Mouse (Mus musculus): ENCODE data around the gene Hmga1.

Hmga1 gene

GRCm38 (mm10) chr17:27577468-27577867 is 21.2 kb downstream of the Hmga1 start:
- in situ Hi-C loops (cut with MboI; ENCODE audit: unreplicated experiment in 2 of 2), result no loop called here

- in situ Hi-C loops (cut with MboI; ENCODE audit: unreplicated experiment in 2 of 2), result no loop called here
Observed at GRCm38 (mm10) chr17:27578487-27578886, 22.2 kb downstream of the Hmga1 start.

- in situ Hi-C loops (cut with MboI; ENCODE audit: unreplicated experiment in 2 of 2), result no loop called here
Observed at GRCm38 (mm10) chr17:27579816-27580215, 23.5 kb downstream of the Hmga1 start.

- in situ Hi-C loops (cut with MboI; ENCODE audit: unreplicated experiment in 2 of 2), result no loop called here
Observed at GRCm38 (mm10) chr17:27580392-27581068, 24.2 kb downstream of the Hmga1 start.

DNA sequence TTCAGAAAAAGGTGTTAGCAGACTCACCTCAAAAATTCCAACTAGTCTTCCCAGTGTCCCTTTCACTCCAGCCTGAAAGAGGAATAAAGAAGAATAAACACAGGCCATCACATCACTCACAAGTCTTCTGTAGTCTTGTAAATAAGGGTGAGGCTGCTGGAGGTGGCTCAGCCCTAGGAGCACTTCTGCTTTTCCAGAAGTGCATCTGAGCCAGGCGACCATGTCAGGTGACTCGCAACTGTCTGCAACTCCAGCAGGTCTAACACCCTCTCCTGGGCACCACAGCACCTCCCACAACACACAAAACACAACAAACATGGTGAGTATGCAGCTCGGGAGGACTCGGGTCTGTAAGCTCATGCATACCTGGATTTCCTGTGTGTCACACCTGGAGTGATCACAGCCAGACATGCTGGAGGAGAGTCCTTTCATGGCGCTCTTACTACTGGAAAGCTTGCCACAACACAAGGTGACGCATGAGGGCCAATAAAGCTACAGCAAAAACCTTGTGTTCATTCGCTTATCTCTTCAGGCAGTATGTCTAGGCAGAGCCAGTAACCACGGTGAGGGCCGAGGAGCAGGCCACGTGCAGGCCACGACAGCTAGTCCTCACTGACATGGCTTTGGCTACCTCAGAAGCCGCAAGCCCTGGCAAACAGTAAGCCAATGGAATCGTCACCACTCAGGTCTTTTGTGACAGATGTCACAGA is 27.0 kb downstream of the Hmga1 start:
- in situ Hi-C loops (cut with MboI; ENCODE audit: unreplicated experiment in 2 of 2), result no loop called here

DNA sequence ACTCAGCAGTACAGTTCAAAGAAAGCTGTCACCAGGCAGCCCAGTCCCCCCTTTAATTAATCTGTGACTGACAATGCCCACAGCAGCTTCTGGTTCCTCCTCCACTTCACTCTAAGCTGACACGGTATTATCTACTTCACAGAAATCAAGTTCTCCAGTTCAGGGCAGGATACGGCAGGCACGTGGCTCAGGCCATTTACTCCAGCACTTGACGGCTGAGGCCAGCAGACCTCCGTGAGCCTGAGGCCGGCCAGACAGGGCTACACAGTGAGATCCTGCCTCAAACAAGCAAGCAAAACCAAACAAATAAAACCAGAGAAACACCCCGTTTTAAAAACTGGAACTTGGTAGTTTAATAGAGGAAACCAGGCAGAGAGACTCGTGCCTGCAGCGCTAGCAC is 30.4 kb downstream of the Hmga1 start:
- in situ Hi-C loops (cut with MboI; ENCODE audit: unreplicated experiment in 2 of 2), result no loop called here

- in situ Hi-C loops (cut with MboI; ENCODE audit: unreplicated experiment in 2 of 2), result no loop called here
Observed at GRCm38 (mm10) chr17:27587252-27587651, 31.0 kb downstream of the Hmga1 start.

DNA sequence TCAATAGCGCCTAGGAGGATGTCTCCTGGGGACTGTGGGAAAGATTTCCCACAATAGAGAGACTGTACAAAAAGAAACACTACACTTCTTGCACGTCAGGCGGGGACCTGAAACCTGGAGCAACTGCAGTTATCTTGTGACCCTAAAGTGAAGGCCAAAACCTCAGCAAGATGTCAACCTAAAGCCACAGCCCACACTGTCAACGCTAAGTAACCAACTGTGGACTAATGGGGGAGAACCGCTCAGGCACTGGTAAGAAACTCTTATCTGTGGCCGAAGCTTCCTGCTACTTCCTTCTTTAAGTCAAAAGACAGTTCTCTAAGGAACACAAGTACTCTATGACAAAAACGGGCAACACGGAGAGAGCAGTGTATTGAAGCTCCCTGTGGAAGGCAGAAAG is 31.9 kb downstream of the Hmga1 start:
- in situ Hi-C loops (cut with MboI; ENCODE audit: unreplicated experiment in 2 of 2), result no loop called here

- in situ Hi-C loops (cut with MboI; ENCODE audit: unreplicated experiment in 2 of 2), result no loop called here
Observed at GRCm38 (mm10) chr17:27591826-27592564, 35.7 kb downstream of the Hmga1 start.

- in situ Hi-C loops (cut with MboI; ENCODE audit: unreplicated experiment in 2 of 2), result no loop called here
Observed at GRCm38 (mm10) chr17:27592565-27592910, 36.2 kb downstream of the Hmga1 start.

- in situ Hi-C loops (cut with MboI; ENCODE audit: unreplicated experiment in 2 of 2), result no loop called here
Observed at GRCm38 (mm10) chr17:27595659-27596375, 39.5 kb downstream of the Hmga1 start.

- in situ Hi-C loops (cut with MboI; ENCODE audit: unreplicated experiment in 2 of 2), result no loop called here
Observed at GRCm38 (mm10) chr17:27596376-27597190, 40.3 kb downstream of the Hmga1 start.

- in situ Hi-C loops (cut with MboI; ENCODE audit: unreplicated experiment in 2 of 2), result no loop called here
Observed at GRCm38 (mm10) chr17:27600286-27600685, 44.0 kb downstream of the Hmga1 start.

DNA sequence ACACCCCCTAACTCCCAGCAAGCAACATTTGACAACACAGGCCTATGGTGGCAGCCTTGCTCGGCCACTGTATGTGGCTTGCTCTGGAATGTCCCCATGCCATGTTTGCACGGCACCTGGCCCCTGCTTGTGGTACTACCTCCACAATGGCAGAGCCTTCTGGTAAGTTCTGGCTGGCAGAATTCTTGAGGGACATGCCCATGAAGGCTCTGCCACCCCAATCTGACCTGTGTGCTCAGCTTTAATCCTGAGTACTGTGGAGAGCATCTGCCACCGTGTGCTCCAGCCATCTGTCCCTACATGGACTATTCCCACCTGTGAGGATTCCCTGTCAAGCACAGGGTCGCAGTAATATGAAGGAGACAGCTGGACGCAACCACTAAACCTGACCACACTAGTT is 44.6 kb downstream of the Hmga1 start:
- in situ Hi-C loops (cut with MboI; ENCODE audit: unreplicated experiment in 2 of 2), result no loop called here

DNA sequence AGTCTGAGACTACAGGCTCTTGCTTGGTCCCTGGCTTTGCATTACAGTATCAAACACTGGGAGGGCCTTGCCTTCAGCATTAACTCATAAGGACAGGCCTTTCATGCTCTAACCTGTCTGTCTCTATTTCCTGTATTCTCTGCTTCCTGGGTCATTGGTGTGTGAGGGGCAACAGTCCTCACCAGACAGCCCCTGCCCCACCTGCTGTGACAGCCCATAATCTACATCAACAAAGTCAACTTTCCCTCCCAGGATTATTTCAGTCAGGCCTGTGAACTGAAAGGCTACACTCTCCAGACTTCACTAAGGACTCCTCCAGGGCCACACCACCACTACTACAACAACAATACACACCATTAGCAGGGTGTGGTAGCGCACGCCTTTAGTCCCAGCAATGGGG is 46.7 kb downstream of the Hmga1 start:
- in situ Hi-C loops (cut with MboI; ENCODE audit: unreplicated experiment in 2 of 2), result no loop called here

GRCm38 (mm10) chr17:27603522-27604234 is 47.4 kb downstream of the Hmga1 start:
- in situ Hi-C loops (cut with MboI; ENCODE audit: unreplicated experiment in 2 of 2), result no loop called here

DNA sequence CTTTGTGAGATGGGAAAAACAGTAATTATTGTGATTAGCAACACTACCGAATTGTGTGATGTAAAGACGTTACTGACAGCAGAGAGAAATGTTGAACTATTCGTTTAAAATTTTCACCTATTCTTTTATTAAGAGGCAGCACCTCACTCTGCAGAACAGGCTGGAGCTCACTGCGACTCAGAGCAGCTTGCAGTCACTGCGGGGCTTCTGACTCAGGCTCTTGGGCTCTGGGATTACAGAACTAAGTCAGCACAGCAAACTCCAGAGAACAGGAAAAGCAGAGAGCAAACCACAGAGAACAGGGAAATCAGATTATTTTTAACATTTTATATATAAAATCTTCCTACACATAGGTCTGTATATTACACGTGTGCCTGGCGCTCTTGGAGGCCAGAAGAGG is 53.3 kb downstream of the Hmga1 start:
- in situ Hi-C loops (cut with MboI; ENCODE audit: unreplicated experiment in 2 of 2), result no loop called here

DNA sequence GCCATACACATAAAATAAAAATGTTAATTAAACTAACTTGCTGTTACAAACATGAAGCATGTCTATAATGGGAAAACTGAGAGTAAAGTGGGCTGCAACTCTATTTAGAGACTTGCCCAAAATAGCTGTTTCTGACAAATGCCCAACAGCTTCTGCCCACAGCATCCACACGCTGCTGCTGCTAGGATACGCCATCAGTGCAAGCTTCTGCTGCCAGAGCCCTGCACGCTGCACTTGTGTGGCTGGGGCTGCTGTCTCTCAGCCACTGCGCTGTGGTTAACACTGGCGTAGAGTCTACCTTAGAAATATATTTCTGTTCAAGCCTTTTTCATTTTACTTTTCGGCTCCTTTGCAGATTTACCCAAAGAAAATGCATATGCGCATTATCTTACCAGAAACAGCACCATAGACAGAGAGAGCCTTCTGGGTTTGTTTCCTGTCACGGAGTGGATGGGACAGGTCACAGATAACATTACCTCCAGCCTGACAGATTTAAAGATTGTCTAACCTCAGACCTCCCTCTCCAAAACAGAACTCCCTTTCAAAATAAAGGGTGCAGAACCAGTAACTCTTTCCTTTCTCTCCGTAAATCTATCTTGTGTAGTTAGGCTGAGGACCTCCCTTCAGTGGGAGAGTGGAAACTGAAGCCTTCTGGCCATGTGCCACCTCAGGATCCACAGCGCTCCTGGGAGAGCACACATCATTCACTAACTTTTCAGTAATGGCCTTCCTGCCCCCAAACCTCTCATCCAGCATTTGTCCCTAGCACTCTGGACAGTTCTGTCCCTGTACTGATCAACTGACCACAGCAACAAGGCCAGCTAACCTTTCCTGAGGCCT is 54.6 kb downstream of the Hmga1 start:
- in situ Hi-C loops (cut with MboI; ENCODE audit: unreplicated experiment in 2 of 2), result no loop called here

DNA sequence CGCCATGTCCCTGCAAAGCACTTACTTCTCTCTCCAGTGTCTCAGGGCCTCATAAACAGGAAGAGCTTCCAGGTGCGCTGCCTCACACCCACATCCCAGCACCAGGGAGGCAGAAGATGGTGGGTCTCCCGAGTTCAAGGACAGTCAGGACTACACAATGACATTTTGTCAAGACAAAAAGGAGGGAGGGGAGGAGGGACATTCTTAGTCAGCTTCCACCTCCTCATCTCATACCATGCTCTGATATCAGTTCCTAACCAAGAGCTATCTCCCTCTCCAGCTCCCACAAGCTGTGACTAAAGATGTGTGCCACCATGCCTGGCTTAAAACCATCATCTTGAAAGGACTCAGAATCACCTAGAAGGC is 55.2 kb downstream of the Hmga1 start:
- in situ Hi-C loops (cut with MboI; ENCODE audit: unreplicated experiment in 2 of 2), result no loop called here

Measured in v-Abl transformed pro-B cells (cell line).